Mouse (Mus musculus): ENCODE measurements around the gene Purb.

DNA sequence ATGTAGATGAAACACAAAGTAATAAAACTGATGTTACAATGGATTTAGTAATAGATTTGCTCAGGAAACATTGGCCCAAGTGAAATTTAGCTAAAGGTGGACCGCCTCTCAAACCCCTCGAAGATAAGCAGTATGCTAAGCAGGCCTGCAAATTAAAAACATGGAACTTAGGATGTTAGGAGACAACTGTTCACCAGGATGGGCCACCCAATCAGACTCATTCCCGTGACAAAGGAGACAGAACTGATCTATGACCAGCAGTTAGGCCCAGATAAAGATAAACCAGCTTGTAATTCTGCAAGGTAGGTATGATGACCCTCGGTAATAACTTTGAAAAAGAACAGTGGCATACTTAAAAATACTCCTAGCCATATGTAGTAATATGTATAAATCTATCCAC lies 32.6 kb downstream of the Purb start:
- TF ChIP-seq POLR2AphosphoS2 (IDR thresholded peaks at IDR 0.05; ENCODE audit: low read depth, low read length) (no peak), MAX (IDR thresholded peaks at IDR 0.05; ENCODE audit: low read length) (no peak), CTCF (conservative IDR thresholded peaks at IDR 0.05 in 1 of 2, IDR thresholded peaks at IDR 0.05 in 1 of 2; ENCODE audit: low read depth in 2 of 2, low read length in 2 of 2) (no peak), MEF2A (IDR thresholded peaks at IDR 0.05; ENCODE audit: borderline replicate concordance, low read depth, low read length) (no peak), EP300 (IDR thresholded peaks at IDR 0.05; ENCODE audit: low read length) (no peak), POLR2A (IDR thresholded peaks at IDR 0.05; ENCODE audit: low read depth, low read length) (no peak)
